Mouse (Mus musculus) kidney, postnatal 0 days (tissue): Measurements from ENCODE around the gene Gna14. TPM values are rescaled to one million over a fixed set of nuclear protein-coding genes. Genes with fewer than 3 reads are reported as not detected.

Source experiments
- ATAC-seq: fragments of 200-750 bp; cut with Nextera tagmentation; replicated peaks from 2 replicates; pipeline ENCODE4 v1.8.0; 2017; ENCODE audit warnings: low read depth, moderate number of reproducible peaks, moderate TSS enrichment, moderate library complexity; ENCODE audit not compliant: low FRiP score
- DNase-seq: peaks from one replicate; pipeline ENCODE4 v3.0.0-alpha.2; 2016; ENCODE audit warnings: low spot score
- H3K27ac ChIP-seq: fragments of 300-500 bp; sonication (generic); 2 replicates; pipeline ENCODE4 v1.5.1; 2014; ENCODE audit warnings: mild to moderate bottlenecking
- H3K27me3 ChIP-seq: fragments of 300-500 bp; sonication (generic); 2 replicates; pipeline ENCODE4 v1.6.1; 2014; ENCODE audit warnings: low read length, mixed read lengths; ENCODE audit not compliant: insufficient read depth
- H3K36me3 ChIP-seq: fragments of 300-500 bp; sonication (generic); 2 replicates; pipeline ENCODE4 v1.6.1; 2014; ENCODE audit warnings: low read length, mixed read lengths; ENCODE audit not compliant: insufficient read depth
- H3K4me1 ChIP-seq: fragments of 300-500 bp; sonication (generic); replicated peaks from 2 replicates; pipeline ENCODE4 v1.6.1; 2014; ENCODE audit warnings: antibody characterized with exemption, low read length, mixed read lengths; ENCODE audit not compliant: insufficient read depth
- H3K4me2 ChIP-seq: fragments of 300-500 bp; sonication (generic); 2 replicates; pipeline ENCODE4 v1.6.1; 2014; ENCODE audit warnings: mild to moderate bottlenecking, low read length, moderate library complexity, mixed read lengths
- H3K4me3 ChIP-seq: fragments of 300-500 bp; sonication (generic); replicated peaks from 2 replicates; pipeline ENCODE4 v1.5.1; 2014; ENCODE audit warnings: low read depth, low read length
- H3K9ac ChIP-seq: fragments of 300-500 bp; sonication (generic); 2 replicates; pipeline ENCODE4 v1.6.1; 2014; ENCODE audit warnings: low read depth, low read length
- H3K9me3 ChIP-seq: fragments of 300-500 bp; sonication (generic); replicated peaks from 2 replicates; pipeline ENCODE4 v1.6.1; 2016; ENCODE audit warnings: low read length, inconsistent platforms, mixed read lengths
- CTCF ChIP-seq: IDR thresholded peaks from 2 replicates; pipeline ENCODE4 v1.5.1; 2016; ENCODE audit warnings: antibody characterized with exemption, low read depth, mild to moderate bottlenecking, moderate library complexity
- WGBS: fragments of 180-500 bp; shearing (Covaris S2); extraction: QIAGEN DNeasy Blood & Tissue Kit; methylation state at CpG from one replicate; pipeline ENCODE4 v1.1.7; 2014; 5-methylcytosine and 5-hydroxymethylcytosine counted together
- polyA plus RNA-seq: library from polyadenylated mRNA; unstranded; fragments of >200 nt; fragmentation: Nextera tagmentation; extraction: Ambion mirVana; gene quantifications from 2 replicates; pipeline ENCODE4 v1.2.1, GENCODE M21; 2015

The Gna14 gene
- polyA plus RNA-seq, 1 experiment from 2014 or later: 9.8 TPM

DNA sequence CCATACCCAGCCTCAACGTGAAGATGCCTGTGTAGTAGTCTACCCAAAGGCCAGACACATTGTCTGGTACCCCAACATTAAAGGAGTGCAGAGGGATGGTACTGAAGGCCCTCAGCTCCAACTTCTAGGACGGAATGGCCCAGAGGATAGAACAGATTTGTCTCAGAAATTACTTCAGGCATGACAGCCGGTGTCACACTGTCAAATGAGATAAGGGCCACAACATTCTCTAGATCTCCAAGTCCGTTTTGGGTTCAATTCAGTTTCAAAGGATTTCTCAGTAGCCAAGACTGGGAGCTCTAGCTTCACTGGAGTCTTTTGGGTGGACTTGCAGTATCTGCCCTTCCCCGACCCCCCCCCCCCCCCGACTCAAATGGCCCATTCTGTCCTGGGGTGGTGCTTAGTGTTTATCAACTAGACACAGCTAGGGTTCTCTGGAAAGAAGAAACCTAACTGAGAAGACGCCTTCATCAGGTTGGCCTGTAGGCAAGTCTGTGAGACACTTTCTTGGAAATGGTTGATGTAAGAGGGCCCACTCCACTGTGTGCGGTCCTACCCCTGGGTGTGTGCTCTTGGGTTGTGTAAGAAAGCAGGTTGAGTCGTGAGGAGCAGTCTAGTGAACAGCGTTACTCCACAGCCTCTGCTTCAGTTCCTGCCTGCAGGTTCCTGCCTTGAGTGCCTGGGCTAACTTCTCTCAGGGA lies 59.4 kb downstream of the Gna14 start:
- Histone ChIP-seq H3K4me3 (no peak overlapping the region), H3K36me3 (no peaks in the 10 kb centered on the region), H3K9me3 (no peaks in the 10 kb centered on the region), H3K27me3 (no peaks in the 10 kb centered on the region), H3K4me2 (no peak overlapping the region), H3K4me1 (no peaks in the 10 kb centered on the region), H3K9ac (no peak overlapping the region), H3K27ac (no peak overlapping the region)
- no peak for ATAC-seq
- 93% methylated on average over 10 of the region's 10 CpGs for WGBS
- no peak for TF ChIP-seq CTCF
- DNase-seq: no peak

DNA sequence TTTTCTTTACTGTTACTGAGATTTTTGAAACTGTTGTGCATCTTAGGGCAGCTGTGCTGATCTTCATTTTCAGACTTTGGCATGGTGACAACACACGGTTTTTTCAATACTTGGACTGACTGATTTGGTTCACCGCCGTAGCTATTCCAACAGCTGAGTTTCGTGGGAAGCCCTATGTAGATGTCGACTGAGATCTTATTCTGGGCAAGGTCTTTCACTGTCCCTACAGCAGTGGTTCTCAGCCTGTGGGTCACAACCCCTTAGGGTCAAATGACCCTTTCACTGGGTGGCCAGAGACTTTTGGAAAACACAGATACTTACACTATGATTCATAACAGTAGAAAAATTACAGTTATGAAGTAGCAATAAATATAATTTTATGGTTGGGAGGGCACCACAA lies 60.5 kb downstream of the Gna14 start:
- Histone ChIP-seq H3K9ac (no peak overlapping the region), H3K4me1 (no peaks in the 10 kb centered on the region), H3K4me2 (no peak overlapping the region), H3K27me3 (no peaks in the 10 kb centered on the region), H3K36me3 (no peaks in the 10 kb centered on the region), H3K27ac (no peak overlapping the region), H3K4me3 (no peak overlapping the region), H3K9me3 (no peaks in the 10 kb centered on the region)
- no peak for TF ChIP-seq CTCF
- peak; percentile 32 for DNase-seq
- no peak for ATAC-seq
- 73% methylated on average over 5 of the region's 5 CpGs for WGBS

DNA sequence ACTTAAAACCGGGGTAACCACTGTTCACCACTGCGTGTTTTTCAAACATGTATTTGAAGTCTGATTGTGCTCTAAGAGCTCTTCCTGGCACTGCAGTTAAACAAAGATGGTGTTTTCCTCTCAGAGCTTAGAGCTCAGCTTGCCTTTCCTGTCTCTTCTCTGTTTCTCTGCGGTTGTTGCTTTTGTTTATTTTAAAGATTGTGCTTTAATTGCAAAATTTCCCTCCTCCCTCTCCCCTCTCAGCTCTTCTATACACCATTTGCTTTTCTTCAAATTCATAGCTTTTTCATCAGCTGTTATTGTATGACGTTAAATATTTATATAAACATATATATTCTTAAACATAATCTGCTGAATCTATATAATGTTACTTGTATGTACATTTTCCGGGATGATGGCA lies 66.5 kb downstream of the Gna14 start:
- WGBS: 75% methylated on average over 5 of the region's 5 CpGs
- H3K27ac ChIP-seq: 0 out of 2 replicates have a peak overlapping the region, but pooled peaks have one; percentile 19
- no peak for TF ChIP-seq CTCF

DNA sequence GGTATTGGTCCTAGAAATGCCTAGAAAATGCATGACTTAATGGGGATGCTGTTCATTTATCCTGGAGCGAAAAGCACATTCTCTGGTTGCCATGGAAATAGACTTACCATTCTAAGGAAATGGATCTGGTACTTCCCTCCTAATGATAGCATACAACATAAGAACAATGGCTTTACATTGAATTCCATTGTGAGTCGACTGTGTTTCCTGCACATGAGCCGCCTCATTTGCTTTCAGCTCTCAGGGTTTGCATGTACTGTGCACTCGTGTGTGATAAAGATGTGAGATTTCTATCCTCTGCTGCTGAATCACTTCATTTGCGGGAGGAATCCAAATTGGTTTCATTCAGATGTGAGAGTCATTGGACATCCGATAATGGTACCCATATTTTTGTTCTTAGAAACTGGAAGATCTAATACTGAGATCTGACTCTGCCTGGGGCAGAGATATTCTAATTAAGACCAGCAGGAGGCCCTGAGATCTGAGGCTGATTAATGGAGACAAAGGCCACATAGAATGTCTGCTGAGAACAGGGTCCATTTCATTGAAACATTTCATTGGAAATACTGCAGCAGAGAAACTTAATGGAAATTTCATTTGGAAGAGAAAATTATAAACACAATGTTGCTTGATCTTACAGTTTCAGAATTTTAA lies 71.3 kb downstream of the Gna14 start:
- no peak for DNase-seq
- no peak overlapping the region for H3K27ac ChIP-seq
- ATAC-seq: no peak

More for the DNA sequence above, 66.5 kb downstream of the Gna14 start:
- DNase-seq (peak; percentile 46), ATAC-seq (no peak)
- Histone ChIP-seq H3K36me3 (no peaks in the 10 kb centered on the region), H3K4me3 (no peak overlapping the region), H3K27me3 (no peaks in the 10 kb centered on the region), H3K9ac (no peak overlapping the region), H3K9me3 (no peaks in the 10 kb centered on the region), H3K4me1 (no peaks in the 10 kb centered on the region), H3K4me2 (no peak overlapping the region)

DNA sequence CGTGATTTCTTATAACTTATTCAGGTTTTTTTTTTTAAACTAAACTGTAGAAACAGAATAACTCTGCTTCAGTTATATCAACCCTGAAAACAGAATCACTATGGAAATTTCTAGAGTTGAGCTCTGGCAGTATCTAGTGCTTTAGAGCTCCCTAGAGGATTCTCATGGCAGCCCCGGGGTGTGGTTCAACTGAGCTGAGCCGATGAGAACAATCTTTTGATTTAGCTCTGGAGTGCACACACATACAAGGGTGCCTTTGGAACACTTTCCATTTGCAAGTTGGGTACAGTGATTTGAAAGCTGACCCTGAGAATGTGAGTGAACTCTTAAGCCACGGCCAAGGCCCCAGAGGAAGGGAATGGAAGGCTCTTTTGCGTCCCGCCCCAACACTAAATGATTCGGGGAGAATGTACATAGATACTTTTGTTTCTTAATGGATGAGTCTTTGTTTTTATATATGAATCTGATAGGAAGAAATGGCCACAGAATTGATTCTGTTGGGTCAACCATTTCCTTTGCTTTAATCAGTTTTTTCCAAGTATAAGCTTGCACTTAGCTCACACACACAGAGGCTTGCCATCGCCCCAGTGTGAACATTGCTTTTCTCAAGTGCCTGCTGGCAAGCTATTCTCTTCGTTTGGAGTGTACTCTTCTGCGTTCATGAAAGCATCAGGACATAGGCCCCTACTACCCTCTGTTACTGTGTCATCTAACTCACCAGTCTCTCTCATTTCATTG lies 75.0 kb downstream of the Gna14 start:
- no peak for ATAC-seq
- H3K9ac ChIP-seq: no peak overlapping the region
- H3K4me1 ChIP-seq: no peaks in the 10 kb centered on the region
- 80% methylated on average over 10 of the region's 10 CpGs for WGBS
- no peak overlapping the region for H3K4me3 ChIP-seq
- H3K27ac ChIP-seq: no peak overlapping the region
- H3K9me3 ChIP-seq: no peaks in the 10 kb centered on the region
- no peak for TF ChIP-seq CTCF
- no peaks in the 10 kb centered on the region for H3K36me3 ChIP-seq
- no peaks in the 10 kb centered on the region for H3K27me3 ChIP-seq
- peak; percentile 12 for DNase-seq
- H3K4me2 ChIP-seq: no peak overlapping the region

More for the DNA sequence above, 71.3 kb downstream of the Gna14 start:
- no peak overlapping the region for H3K9ac ChIP-seq
- H3K9me3 ChIP-seq: no peaks in the 10 kb centered on the region
- no peak overlapping the region for H3K4me2 ChIP-seq
- no peak for TF ChIP-seq CTCF
- no peaks in the 10 kb centered on the region for H3K4me1 ChIP-seq
- no peak overlapping the region for H3K4me3 ChIP-seq
- H3K27me3 ChIP-seq: no peaks in the 10 kb centered on the region
- H3K36me3 ChIP-seq: no peaks in the 10 kb centered on the region
- 70% methylated on average over 6 of the region's 6 CpGs for WGBS

DNA sequence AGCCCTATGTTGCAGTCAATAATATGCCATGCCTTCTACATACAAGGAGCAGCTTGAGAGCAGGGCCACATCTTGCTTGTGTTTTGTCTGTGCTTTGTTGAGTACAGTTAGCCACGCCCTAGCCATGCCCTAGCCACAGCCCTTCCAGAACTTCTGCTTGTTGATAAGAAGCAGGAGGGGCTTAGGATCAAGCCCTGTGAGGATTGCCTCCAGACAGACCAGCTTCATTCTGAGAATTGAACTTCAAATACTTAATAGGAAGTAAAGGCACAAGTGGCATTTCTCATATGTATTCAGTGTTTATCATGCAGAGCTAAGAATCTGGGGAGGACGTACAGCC lies 75.5 kb downstream of the Gna14 start:
- H3K4me2 ChIP-seq: no peak overlapping the region
- no peaks in the 10 kb centered on the region for H3K9me3 ChIP-seq
- H3K36me3 ChIP-seq: no peaks in the 10 kb centered on the region
- H3K27me3 ChIP-seq: no peaks in the 10 kb centered on the region
- no peak overlapping the region for H3K27ac ChIP-seq
- 63% methylated on average over 2 of the region's 2 CpGs for WGBS
- ATAC-seq (no peak), DNase-seq (no peak)
- H3K4me3 ChIP-seq: no peak overlapping the region
- TF ChIP-seq CTCF: no peak
- no peak overlapping the region for H3K9ac ChIP-seq
- no peaks in the 10 kb centered on the region for H3K4me1 ChIP-seq
